Mouse (Mus musculus): ENCODE measurements at regions not wholly inside any gene's neighbourhood (a gene's known extent, or its start where the extent isn't known, plus 50 kb on each side); places are given as distances from the start of the nearest gene placed in this dataset.
A peak's percentile ranks its signal among the peaks of the same experiment; 100 is the strongest.

DNA sequence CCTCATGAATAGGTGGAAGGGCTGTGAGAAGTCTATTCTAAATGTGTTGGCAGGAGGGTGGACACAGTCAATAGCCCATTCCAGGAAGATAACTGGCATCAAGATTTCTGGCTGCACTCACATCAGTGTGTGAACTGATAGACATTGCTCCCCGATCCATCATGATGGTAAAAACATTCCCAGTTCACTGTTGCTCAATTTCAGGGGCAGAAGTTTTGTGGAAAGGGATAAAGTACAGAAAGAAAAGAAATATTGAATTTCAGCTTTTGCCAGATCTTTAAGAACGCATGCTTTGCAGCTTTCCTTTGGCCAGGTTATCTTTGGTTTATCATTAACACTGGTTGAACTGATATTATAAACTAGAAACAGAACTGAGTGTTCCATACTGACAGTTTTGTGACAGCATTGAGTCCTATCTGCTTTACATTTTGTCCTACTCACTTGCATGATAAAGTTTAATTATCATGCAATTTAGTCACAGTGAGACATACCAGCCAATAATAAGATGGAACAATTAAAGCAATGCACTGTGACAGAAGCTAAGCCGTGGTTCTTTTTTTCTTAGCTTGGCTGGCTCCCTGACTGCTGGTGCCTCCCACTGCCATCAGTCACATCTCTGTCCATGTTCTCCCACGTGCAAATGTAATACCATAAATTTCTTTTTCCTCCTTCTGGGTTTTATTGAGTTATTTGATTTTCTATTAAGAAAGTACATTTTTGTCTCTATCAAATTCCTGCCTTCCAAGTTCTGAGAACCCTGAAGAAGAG is 302.1 kb downstream of the Etaa1 start:
- Histone ChIP-seq H3K9ac (no peak overlapping the region), H3K27me3 (peaks cover 12% of the 10 kb centered on the region), H3K4me2 (replicated peaks) (no peak overlapping the region), H3K36me3 (no peaks in the 10 kb centered on the region), H3K27ac (no peak overlapping the region), H3K4me1 (no peaks in the 10 kb centered on the region), H3K9me3 (no peaks in the 10 kb centered on the region), H3K4me3 (no peak overlapping the region)
- no peak for ATAC-seq (ENCODE audit: low FRiP score, low read depth)
- WGBS: 74% methylated on average over 4 of the region's 4 CpGs

- Histone ChIP-seq H3K9me3 (no peaks in the 10 kb centered on the region), H3K27ac (no peak overlapping the region), H3K4me3 (no peak overlapping the region), H3K9ac (no peak overlapping the region), H3K36me3 (no peaks in the 10 kb centered on the region), H3K27me3 (peaks cover 36% of the 10 kb centered on the region), H3K4me1 (peaks cover 10% of the 10 kb centered on the region), H3K4me2 (replicated peaks) (no peak overlapping the region)
- 86% methylated on average over 2 of the region's 2 CpGs for WGBS
- ATAC-seq (ENCODE audit: low FRiP score, low read depth): no peak
Measured at GRCm38 (mm10) chr11:17655840-17656239, 297.8 kb downstream of the Etaa1 start.

- no peak overlapping the region for H3K4me3 ChIP-seq
- no peak overlapping the region for H3K27ac ChIP-seq
- no peaks in the 10 kb centered on the region for H3K36me3 ChIP-seq
- ATAC-seq (ENCODE audit: low FRiP score, low read depth): no peak
- 86% methylated on average over 3 of the region's 3 CpGs for WGBS
- H3K4me2 ChIP-seq (replicated peaks): no peak overlapping the region
- H3K27me3 ChIP-seq: peaks cover 51% of the 10 kb centered on the region
- H3K9ac ChIP-seq: no peak overlapping the region
- H3K9me3 ChIP-seq: no peaks in the 10 kb centered on the region
- peaks cover 10% of the 10 kb centered on the region for H3K4me1 ChIP-seq
Measured at GRCm38 (mm10) chr11:17657720-17658119, 296.0 kb downstream of the Etaa1 start.

GRCm38 (mm10) chr11:17658289-17658688 is 295.4 kb downstream of the Etaa1 start:
- Histone ChIP-seq H3K27ac (no peak overlapping the region), H3K36me3 (no peaks in the 10 kb centered on the region), H3K4me2 (replicated peaks) (no peak overlapping the region), H3K4me3 (no peak overlapping the region), H3K9ac (no peak overlapping the region), H3K9me3 (no peaks in the 10 kb centered on the region), H3K27me3 (peaks cover 51% of the 10 kb centered on the region), H3K4me1 (peaks cover 10% of the 10 kb centered on the region)
- ATAC-seq (ENCODE audit: low FRiP score, low read depth): no peak
- 81% methylated on average over 3 of the region's 3 CpGs for WGBS

DNA sequence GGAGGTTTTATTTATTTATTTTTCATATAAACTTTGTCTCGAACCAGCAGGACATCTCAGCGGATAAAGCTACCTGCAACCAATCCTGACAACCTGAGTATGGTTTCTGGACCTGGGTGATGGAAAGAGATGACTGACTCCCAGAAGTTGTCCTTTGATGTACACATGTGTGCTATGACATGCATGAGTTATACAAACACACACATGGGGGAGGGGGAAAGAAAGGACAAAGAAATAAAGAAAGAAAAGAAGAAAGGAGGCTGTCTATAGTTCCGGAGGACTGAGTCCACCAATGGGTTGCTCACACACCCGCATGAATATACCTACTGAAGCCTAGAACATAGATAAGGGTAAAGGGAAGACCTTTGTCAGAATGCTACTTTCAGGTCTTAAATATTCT is 295.0 kb downstream of the Etaa1 start:
- peaks cover 14% of the 10 kb centered on the region for H3K4me1 ChIP-seq
- WGBS: 89% methylated on average over 4 of the region's 4 CpGs
- H3K36me3 ChIP-seq: no peaks in the 10 kb centered on the region
- ATAC-seq (ENCODE audit: low FRiP score, low read depth): no peak
- no peak overlapping the region for H3K9ac ChIP-seq
- no peaks in the 10 kb centered on the region for H3K9me3 ChIP-seq
- no peak overlapping the region for H3K4me3 ChIP-seq
- H3K27me3 ChIP-seq: peaks cover 51% of the 10 kb centered on the region
- no peak overlapping the region for H3K27ac ChIP-seq
- no peak overlapping the region for H3K4me2 ChIP-seq (replicated peaks)

DNA sequence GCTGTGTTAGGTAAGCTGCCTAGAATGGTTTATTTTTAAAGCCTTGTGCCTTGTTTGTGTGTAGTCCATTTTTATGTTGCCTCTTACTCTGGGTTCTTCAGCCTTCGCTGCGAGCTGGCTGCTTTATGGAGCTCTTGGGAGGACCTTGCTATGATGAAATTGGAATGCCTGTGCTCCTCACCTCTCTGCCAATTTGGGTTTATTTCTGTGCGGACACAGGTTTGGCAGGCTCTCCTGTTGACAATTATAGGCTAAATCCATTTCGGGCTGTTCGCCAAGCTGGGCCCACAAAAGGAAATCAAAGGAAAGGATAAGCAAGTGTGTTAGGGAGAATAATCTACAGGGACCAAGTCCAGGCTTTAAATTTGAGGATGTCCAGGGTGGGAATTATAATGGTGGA is 289.8 kb downstream of the Etaa1 start:
- peaks cover 25% of the 10 kb centered on the region for H3K27me3 ChIP-seq
- no peak overlapping the region for H3K27ac ChIP-seq
- H3K4me1 ChIP-seq: peaks cover 31% of the 10 kb centered on the region
- no peaks in the 10 kb centered on the region for H3K36me3 ChIP-seq
- H3K9ac ChIP-seq: no peak overlapping the region
- H3K4me3 ChIP-seq: no peak overlapping the region
- no peaks in the 10 kb centered on the region for H3K9me3 ChIP-seq
- peak; percentile 83 for ATAC-seq (ENCODE audit: low FRiP score, low read depth)
- WGBS: 24% methylated on average over 5 of the region's 5 CpGs
- no peak overlapping the region for H3K4me2 ChIP-seq (replicated peaks)

GRCm38 (mm10) chr11:17665624-17666552 is 287.8 kb downstream of the Etaa1 start:
- H3K27me3 ChIP-seq: peaks cover 15% of the 10 kb centered on the region
- H3K9me3 ChIP-seq: no peaks in the 10 kb centered on the region
- no peak overlapping the region for H3K9ac ChIP-seq
- peak; percentile 38; the same call in 1 of the 2 replicates for ATAC-seq (ENCODE audit: low FRiP score, low read depth)
- no peak overlapping the region for H3K4me2 ChIP-seq (replicated peaks)
- H3K4me3 ChIP-seq: no peak overlapping the region
- WGBS: 52% methylated on average over 11 of the region's 11 CpGs
- no peaks in the 10 kb centered on the region for H3K36me3 ChIP-seq
- peaks cover 21% of the 10 kb centered on the region for H3K4me1 ChIP-seq
- H3K27ac ChIP-seq: no peak overlapping the region

DNA sequence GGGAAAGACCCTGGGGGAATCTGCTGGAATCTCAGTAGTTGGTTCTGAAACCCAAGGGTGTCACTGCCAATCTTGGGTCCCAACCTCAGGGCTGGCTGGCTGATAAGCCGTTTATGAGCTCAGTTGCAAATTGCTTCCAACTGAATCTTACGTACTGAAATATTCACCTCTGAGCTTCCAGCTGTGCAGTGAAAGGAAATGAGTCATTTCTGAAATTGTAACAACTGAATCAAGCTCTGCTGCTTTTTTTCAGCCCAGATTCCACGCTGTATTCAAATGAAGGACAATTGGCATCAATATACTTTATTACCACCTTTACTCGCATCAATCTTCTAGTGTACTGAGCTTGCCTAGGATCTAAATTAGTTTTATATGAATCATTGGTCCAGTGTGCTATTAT is 272.7 kb downstream of the Etaa1 start:
- no peak overlapping the region for H3K9ac ChIP-seq

GRCm38 (mm10) chr11:17685711-17686113 is 268.0 kb downstream of the Etaa1 start:
- peaks cover 15% of the 10 kb centered on the region for H3K4me1 ChIP-seq
- no peak overlapping the region for H3K4me3 ChIP-seq
- peaks cover 5% of the 10 kb centered on the region for H3K9me3 ChIP-seq
- ATAC-seq (ENCODE audit: low FRiP score, low read depth): peak; percentile 85
- 5% methylated on average over 4 of the region's 4 CpGs for WGBS
- no peak overlapping the region for H3K9ac ChIP-seq
- no peaks in the 10 kb centered on the region for H3K27me3 ChIP-seq
- H3K36me3 ChIP-seq: no peaks in the 10 kb centered on the region
- H3K4me2 ChIP-seq (replicated peaks): no peak overlapping the region
- H3K27ac ChIP-seq: no peak overlapping the region

More for the DNA sequence above, 272.7 kb downstream of the Etaa1 start:
- Histone ChIP-seq H3K4me2 (replicated peaks) (no peak overlapping the region), H3K4me1 (peaks cover 7% of the 10 kb centered on the region; the same call in 1 of the 2 replicates), H3K27me3 (no peaks in the 10 kb centered on the region; the same call in 1 of the 2 replicates), H3K9me3 (peaks cover 5% of the 10 kb centered on the region), H3K36me3 (no peaks in the 10 kb centered on the region), H3K4me3 (no peak overlapping the region), H3K27ac (no peak overlapping the region)
- WGBS: 51% methylated on average over 4 of the region's 4 CpGs
- ATAC-seq (ENCODE audit: low FRiP score, low read depth): no peak

GRCm38 (mm10) chr11:17686806-17687205 is 266.9 kb downstream of the Etaa1 start:
- Histone ChIP-seq H3K4me3 (no peak overlapping the region), H3K9ac (no peak overlapping the region), H3K36me3 (no peaks in the 10 kb centered on the region), H3K27ac (0 out of 2 replicates have a peak overlapping the region, but pooled peaks have one; percentile 3), H3K9me3 (peaks cover 5% of the 10 kb centered on the region), H3K27me3 (no peaks in the 10 kb centered on the region), H3K4me1 (peaks cover 15% of the 10 kb centered on the region), H3K4me2 (replicated peaks) (no peak overlapping the region)
- 37% methylated on average over 2 of the region's 2 CpGs for WGBS
- ATAC-seq (ENCODE audit: low FRiP score, low read depth): no peak

DNA sequence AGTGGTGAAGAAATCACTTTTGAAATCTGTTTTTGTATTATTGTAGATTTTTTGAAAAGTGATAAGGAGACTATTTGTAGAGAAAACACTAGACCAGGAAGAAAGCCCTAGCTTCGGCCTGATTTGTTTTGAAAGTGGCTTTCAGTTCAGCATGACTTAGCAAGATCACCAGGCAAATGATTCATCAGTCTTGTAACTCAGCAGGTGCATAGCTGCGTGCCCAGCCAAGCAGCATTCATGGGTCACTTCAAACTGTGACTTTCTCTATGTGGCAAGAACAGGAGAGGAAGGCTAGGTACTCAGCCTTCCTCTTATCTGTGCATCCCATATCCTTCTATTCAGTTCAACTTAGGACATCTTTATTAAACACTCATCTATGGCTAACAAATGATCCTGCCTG is 259.5 kb downstream of the Etaa1 start:
- Histone ChIP-seq H3K4me3 (no peak overlapping the region), H3K9me3 (no peaks in the 10 kb centered on the region), H3K27ac (no peak overlapping the region), H3K27me3 (no peaks in the 10 kb centered on the region), H3K4me2 (replicated peaks) (no peak overlapping the region), H3K4me1 (no peaks in the 10 kb centered on the region), H3K9ac (no peak overlapping the region), H3K36me3 (no peaks in the 10 kb centered on the region)
- 58% methylated on average over 2 of the region's 2 CpGs for WGBS
- no peak for ATAC-seq (ENCODE audit: low FRiP score, low read depth)

DNA sequence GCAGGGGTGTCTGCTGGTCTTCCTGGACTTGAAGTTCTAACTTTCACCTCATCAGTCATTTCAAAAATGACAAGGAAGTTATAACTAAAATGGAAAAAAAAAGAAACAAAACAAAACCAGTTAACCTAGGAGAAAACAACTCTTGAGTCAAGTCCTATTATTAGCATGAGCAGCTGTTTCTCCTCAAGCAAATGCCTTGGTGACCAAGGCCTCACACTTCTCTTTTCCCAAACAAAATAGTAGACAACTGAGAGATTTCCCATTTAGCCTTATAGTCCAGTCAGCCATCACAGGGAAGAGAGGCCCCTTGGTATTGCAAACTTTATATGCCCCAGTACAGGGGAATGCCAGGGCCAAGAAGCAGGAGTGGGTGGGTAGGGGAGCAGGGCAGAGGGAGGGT is 244.9 kb downstream of the Etaa1 start:
- no peaks in the 10 kb centered on the region for H3K36me3 ChIP-seq
- H3K27ac ChIP-seq: no peak overlapping the region
- no peak overlapping the region for H3K4me3 ChIP-seq
- H3K4me2 ChIP-seq (replicated peaks): no peak overlapping the region
- no peaks in the 10 kb centered on the region for H3K27me3 ChIP-seq
- ATAC-seq (ENCODE audit: low FRiP score, low read depth): no peak
- no peaks in the 10 kb centered on the region for H3K9me3 ChIP-seq
- no peaks in the 10 kb centered on the region for H3K4me1 ChIP-seq
- H3K9ac ChIP-seq: no peak overlapping the region
